Mouse (Mus musculus): ENCODE measurements around the gene Atg5. TPM values are rescaled to one million over a fixed set of nuclear protein-coding genes. Genes with fewer than 3 reads are reported as not detected.

Gene Atg5
- total RNA-seq, 4 experiments from 2014 or later = 14.7 to 16.8 (median 16.0) TPM

DNA sequence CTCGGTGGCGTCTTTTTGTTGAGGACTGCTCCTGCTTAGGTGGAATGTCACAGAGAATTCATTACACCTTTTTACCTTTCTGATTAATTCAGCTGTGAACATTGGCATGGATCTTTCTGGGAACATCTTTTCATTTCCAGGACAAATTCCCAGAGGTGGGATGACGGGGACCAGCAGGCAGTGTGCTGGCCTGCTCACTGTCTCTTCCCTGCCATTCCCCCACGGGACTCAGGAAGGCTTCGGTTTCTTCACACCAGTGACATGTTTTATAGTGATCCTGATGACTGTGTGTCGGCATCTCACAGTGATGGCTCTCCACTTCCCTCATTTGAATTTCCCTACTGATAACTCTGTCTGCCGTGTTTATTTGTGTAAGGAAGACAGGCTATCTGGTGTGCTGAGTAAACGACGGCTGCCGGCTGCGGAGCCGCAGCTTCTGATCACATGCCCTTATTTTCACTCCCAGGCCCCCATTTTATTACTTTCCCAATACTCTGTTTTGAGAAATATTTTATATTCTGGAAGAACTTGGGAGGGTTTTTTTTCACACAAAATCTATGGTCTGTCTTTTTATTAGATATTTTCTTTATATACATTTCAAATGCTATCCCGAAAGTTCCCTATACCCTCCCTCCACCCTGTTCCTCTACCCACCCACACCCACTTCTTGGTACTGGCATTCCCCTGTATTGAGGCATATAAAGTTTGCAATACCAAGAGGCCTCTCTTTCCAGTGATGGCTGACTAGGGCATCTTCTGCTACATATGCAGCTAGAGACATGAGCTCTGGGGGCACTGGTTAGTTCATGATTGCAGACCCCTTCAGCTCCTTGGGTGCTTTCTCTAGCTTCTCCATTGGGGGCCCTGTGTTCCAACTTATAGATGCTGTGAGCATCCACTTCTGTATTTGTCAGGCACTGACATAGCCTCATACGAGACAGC, 80.6 kb downstream of the Atg5 start:
- no peak for DNase-seq (ENCODE audit: low spot score)

DNA sequence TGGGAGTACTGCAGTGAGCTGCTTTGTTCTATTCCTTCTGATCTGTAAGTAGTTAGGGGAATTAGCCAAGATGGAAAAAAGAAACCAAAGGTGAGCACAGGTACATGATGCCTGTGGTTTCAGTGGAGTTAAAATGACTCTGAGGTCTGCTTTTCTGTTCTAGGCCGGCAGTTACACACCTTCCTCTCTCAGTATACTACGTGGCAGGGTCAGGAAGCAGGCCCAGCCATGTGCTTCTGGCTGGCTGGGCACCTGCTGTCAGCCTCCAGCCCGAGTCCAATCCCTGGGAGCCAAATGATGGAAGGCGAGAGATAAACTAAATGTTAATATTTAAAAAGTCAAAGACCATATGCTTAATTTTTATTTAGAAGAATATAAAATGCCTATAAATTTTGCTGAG, 85.3 kb downstream of the Atg5 start:
- no peak for DNase-seq (ENCODE audit: low spot score)

GRCm38 (mm10) chr10:44354393-44354792, 86.2 kb downstream of the Atg5 start:
- no peak for DNase-seq (ENCODE audit: low spot score)

DNA sequence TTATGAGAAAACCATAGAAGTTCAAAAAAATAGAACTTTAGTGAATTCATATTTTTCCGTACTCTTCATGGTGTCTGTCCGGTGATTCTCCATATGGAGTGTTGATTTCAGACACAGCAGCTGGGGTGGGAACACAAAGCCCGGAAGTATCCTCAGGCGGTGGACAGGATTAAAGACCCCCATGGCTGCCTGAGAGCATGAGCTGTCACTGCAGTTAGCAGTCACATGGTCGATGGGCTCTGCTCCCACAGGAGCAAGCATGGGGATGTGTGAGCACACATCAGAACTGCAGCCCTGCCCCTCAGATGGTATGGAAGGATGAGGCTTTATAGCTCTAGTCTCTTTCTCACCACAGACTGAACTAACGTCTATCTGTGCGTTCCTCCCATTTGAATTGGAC, 87.1 kb downstream of the Atg5 start:
- no peak for DNase-seq (ENCODE audit: low spot score)

- DNase-seq (ENCODE audit: low spot score) = no peak
Measured at GRCm38 (mm10) chr10:44356625-44357024, 88.5 kb downstream of the Atg5 start.

DNA sequence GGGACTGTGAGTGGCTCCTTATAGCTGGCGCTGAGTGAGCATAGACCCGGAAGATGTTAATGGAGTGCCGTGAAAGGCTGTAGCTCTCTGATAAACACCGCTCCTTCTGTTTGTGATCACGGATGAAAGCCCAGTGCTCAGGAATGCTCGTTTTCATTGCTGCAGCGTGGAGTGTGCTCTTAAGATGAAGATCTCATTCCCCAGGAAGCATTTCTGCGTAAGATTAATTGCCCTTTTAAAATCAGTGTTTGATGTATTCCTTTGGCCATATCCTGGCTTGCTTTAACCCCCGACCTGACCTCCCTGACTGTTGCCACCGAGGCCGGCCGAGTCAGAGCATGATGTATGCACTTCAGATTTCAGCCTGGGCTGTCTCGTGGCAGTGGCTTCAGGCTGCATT, 89.2 kb downstream of the Atg5 start:
- no peak for DNase-seq (ENCODE audit: low spot score)

DNA sequence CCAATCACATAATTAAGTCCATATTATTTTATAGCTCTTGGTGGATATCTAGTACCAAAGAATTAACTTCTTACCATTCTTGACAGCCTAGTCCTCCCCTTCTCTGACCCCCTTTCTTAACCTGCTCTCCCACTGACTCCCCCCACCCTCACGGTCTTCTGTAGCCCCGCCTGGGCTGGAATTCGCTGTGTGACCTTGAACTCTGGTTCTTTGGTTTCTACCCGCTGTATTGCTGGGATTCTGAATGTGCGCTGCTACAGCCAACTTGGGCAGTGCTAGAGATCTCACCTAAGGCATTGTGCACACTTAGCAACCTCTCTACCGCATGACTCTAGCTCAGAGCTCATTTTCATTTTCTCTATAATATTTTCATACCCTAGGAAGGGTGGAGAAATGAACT, 90.7 kb downstream of the Atg5 start:
- no peak for DNase-seq (ENCODE audit: low spot score)

- DNase-seq (ENCODE audit: low spot score) = no peak
Measured at GRCm38 (mm10) chr10:44360632-44361031, 92.5 kb downstream of the Atg5 start.

GRCm38 (mm10) chr10:44362435-44362834, 94.3 kb downstream of the Atg5 start:
- DNase-seq (ENCODE audit: low spot score) = no peak

DNA sequence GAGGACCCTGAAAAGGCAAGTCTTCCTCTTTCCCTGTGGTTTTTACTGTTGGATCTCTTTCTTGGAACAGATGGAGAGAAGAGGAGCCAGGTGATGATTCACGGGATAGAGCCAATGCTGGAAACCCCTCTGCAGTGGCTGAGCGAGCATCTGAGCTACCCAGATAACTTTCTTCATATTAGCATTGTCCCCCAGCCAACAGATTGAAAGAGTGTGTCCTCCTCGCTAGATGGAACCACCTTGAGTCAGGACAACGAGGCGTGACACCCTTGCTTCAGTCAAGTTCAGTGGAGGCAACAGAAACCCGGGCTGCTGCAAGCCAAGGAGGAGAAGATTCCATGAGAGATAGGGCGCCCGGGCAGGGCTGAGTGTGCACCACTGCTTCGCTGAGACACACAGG, 94.7 kb downstream of the Atg5 start:
- DNase-seq (ENCODE audit: low spot score) = no peak

DNA sequence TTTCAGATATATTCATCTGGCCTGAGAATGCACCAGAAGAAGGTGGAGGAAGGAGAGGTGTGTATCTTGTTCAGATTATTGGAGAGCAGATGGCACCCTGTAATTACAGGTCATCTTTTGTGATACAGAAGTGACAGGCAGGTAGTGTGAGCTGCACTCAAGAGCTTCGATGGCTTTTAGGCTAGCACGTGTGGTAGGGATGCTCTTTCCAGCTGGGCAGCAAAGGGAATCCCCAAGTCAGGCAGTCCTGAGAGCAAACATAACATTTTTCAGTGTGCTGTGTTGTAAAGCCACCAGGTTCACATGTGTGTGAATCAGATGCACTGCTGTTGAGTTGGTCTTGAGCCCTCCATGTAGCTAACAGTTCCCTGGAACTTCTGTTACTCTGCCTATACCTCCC, 98.0 kb downstream of the Atg5 start:
- no peak for DNase-seq (ENCODE audit: low spot score)

GRCm38 (mm10) chr10:44367043-44367442, 98.9 kb downstream of the Atg5 start:
- DNase-seq (ENCODE audit: low spot score) = no peak

DNA sequence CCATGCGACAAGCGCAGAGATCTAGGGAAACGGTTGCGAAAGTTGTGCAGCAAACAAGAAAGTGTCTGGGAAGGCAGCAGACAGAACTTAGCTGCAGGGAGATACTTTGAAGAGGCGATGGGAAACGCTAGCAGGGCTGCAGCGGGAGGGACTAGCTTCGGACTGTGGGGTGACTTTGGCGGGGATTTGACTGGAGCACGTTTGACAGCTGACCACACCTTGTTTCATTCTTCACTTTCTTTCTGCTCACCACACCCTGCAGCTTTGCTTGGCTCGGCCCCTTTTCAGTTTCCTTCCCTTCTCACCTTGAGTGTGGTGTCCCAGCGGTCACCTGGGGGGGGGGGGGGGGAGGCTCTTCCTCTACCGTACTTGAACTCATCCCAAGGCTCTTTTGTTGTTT, 100.4 kb downstream of the Atg5 start:
- no peak for DNase-seq (ENCODE audit: low spot score)

GRCm38 (mm10) chr10:44370666-44371065, 102.5 kb downstream of the Atg5 start:
- no peak for DNase-seq (ENCODE audit: low spot score)

- no peak for DNase-seq (ENCODE audit: low spot score)
Measured at GRCm38 (mm10) chr10:44372210-44372609, 104.1 kb downstream of the Atg5 start.

DNA sequence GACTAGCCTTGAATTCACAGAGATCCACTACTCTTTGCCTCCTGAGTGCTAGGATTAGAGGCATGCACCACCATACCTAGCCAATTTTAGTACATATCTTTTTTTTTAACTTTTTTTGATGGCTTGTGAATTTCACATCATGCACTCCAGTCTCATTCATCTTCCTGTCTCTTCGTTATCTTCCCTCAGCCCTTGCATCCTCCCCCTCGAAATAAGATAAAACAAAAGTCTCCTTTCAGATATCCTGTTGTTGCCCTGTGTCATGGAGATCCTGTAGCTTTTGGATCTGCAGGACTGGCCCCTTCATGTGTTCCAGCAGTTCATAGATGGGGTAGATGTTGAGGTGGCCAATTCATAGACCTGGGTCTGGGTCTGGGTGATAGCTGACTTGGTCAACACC, 106.5 kb downstream of the Atg5 start:
- no peak for DNase-seq (ENCODE audit: low spot score)

DNA sequence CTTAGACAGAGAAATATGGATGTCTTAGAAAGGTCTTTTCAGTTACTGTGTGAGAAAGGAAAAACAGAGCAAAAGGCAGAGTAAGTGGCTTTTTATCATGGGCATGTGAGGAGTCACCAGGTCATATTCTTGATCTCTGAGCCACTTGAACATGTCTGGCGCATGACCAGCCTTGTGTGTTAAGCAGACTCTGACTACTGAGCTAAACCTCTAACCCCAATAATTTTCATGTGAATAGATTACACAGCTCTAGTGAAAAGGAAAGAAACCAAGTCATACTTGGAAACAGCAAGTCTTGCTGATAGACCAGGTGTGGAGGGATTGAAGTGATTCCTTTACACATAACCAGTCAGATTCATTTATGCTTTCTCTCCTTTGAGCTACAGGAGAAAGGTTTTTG, 107.3 kb downstream of the Atg5 start:
- no peak for DNase-seq (ENCODE audit: low spot score)

DNA sequence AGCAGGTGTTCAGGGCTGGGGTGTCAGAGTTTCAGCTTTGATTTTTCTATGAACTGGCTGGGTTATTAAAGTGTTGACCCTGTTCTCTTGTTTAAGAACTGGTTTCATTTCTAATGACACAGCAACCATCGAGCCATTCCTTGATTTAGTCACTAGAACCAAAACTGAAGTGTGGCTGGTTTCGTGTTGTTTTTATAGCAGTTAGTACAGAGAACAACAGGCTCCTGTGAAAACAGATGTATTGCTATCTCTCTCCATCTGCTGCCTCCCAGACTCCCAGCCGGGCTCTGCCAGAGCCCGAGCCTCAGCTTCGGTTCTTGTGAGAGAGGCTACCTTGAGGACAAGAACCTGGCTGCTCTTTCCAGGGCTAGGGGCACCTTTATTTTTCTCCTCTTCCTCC, 109.7 kb downstream of the Atg5 start:
- DNase-seq (ENCODE audit: low spot score) = no peak

DNA sequence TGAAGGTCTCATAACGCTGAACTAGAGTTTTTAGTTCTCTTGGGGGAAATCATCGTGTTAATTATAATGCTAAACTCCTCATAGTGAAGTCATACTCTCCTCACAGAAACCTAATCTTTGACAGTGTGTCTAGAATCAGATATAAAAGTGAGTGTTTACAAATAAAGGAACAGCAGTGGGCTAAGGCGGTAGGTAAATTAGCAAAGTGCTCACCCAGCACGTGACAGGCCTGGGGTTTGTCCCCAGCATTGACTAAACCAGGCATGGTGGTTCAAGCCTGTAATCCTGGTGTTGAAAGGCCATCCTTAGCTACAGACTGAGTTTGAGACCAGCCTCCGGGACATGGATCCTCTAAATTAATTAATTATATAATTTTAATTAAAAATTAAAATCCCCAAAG, 110.2 kb downstream of the Atg5 start:
- DNase-seq (ENCODE audit: low spot score) = no peak

DNA sequence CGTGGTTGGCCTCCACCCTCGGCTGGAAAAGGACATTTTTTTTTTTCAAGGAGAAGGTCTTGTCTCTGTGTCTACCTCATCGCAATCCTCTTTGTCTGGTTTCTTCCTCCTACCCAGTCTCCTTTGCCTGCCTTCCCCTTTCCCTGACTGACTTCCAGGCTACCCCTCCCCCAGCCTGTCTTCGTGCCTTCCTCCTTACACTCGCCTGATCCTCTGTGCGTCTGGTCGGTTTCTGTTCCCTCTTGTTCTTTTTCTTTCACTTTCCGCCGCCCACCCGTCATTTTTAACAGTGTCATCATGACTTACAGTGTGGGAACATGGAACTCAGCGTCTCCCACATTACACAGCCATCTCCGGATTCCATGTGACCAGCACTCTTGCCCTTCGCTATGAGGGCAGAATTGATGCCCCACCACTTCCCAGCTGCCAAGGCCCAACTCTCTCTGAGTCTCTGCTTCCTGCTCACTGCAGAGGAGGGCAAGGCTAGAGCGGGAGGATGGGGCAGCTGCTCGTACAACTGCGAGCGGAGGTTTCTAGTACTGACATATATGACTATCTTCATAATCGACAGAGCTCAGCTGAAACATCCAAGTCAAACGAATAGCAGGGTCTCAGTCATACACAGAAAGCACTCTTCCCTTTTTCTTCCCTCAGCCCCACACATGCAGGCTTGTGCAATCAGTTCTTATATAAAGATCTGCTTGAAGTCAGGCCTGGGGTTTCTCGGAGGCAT, 112.5 kb downstream of the Atg5 start:
- DNase-seq (ENCODE audit: low spot score) = peak; percentile 67

GRCm38 (mm10) chr10:44381397-44381796, 113.2 kb downstream of the Atg5 start:
- peak; percentile 53 for DNase-seq (ENCODE audit: low spot score)

DNA sequence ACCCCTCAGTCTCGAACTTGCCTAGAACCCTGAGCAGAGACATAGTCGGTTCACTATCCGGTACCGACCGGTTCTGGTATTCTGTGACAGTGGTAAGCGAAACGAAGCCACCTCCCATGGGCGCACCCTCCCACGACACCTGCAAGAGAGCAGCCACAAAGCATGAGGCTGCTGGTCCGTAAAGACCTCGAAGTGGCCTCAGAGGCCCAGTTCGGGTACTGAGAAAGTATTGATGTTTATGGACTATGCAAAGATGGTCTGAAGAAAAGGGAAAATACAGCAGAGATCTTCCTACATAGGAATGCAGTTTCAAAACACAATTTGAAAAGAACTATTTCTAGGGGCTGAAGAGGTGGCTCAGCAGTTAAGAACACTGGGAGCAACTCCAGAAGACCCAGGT, 113.8 kb downstream of the Atg5 start:
- DNase-seq (ENCODE audit: low spot score) = no peak

GRCm38 (mm10) chr10:44383213-44383612, 115.1 kb downstream of the Atg5 start:
- no peak for DNase-seq (ENCODE audit: low spot score)
